Mouse (Mus musculus): ENCODE results near the gene Cdc42se2. TPM values are rescaled to one million over a fixed set of nuclear protein-coding genes. Genes with fewer than 3 reads are reported as not detected.

Gene Cdc42se2
- total RNA-seq, 2 experiments from 2014 or later, result 15.6 to 18.8 TPM

DNA sequence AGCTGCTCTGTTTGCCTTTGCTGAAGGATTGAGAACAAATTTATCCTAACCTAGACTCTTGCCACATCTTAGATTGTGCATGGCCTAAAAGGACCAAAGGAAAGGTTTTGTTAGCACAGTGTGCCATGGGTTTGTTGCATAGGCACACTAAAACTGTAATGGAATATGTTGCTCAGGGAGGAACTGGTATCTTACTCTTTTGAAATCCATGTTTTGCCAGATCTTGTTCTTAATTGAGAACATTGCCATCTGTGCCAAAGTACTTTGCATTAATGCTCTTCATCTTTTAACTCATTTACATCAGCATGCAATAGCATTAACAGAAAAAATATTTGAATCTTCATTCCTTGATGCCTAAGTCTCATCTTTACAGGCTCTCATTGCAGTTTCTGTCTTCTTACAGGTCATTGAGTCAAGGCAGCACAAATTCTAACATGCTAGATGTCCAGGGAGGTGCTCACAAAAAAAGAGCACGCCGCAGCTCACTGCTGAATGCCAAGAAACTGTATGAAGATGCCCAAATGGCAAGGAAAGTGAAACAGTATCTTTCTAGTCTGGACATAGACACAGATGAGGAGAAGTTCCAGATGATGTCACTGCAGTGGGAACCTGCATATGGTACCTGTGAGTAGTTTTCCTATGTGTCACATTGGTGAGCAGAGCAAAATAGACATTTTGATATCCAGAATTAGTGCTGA, 111.5 kb downstream of the Cdc42se2 start:
- intact Hi-C loops (cut with DNase I; ENCODE audit: low total_unique reads), result no loop called here
- no peak for DNase-seq

DNA sequence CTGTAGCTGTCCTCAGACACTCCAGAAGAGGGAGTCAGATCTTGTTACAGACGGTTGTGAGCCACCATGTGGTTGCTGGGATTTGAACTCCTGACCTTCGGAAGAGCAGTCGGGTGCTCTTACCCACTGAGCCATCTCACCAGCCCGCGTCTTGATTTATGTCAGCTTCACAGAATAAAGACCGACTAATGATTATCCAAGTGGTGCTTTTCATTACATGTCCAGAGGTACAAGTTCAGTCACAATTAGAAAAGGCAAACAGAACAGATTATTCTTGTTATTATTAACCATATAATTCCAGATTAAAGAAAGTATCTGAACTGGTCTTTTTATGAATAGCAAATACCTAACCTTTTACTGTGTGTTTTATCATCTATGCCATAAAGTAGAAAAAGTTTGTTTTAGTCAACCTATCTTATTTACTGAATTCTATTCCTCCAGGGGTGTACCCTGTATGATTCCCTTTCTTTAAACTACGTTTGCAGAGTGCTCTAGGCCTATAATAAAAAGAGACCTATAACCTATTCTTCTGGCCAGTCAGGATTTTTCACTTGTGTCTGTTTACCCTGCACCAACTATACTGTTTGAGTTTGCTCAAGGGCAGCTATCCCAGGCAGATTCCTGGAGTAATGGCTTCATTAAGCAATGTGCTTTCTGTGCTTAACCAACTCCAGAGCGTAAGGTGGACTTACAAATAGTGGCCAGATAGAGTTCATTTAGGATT, 113.7 kb downstream of the Cdc42se2 start:
- no peak for DNase-seq
- intact Hi-C loops (cut with DNase I; ENCODE audit: low total_unique reads), result no loop called here

Other genes with a start within 250 kb of the Cdc42se2 start
- gene Lyrm7, start 73.2 kb upstream of the Cdc42se2 start, total RNA-seq (2021), result 10 to 100 TPM; 17.3 to 20.6 TPM
- 100 to 1,000 TPM; 192 to 195 TPM for gene Hint1, start 78.7 kb upstream of the Cdc42se2 start, total RNA-seq (2021)
- gene Gpx3, start 114.8 kb upstream of the Cdc42se2 start, total RNA-seq (2021), result 10 to 100 TPM; 19.0 to 22.6 TPM
- 10 to 100 TPM; 28.8 to 31.1 TPM for gene Tnip1, start 175.2 kb upstream of the Cdc42se2 start, total RNA-seq (2021)
- 100 to 1,000 TPM; 222 to 236 TPM for gene Anxa6, start 245.8 kb upstream of the Cdc42se2 start, total RNA-seq (2021)

Data from gastrocnemius, postnatal 14 days (tissue).